Mouse (Mus musculus): ENCODE data around the gene Zfp455. TPM values are rescaled to one million over a fixed set of nuclear protein-coding genes. Genes with fewer than 3 reads are reported as not detected.

Zfp455 gene
- total RNA-seq (2023): 1.4 TPM

DNA sequence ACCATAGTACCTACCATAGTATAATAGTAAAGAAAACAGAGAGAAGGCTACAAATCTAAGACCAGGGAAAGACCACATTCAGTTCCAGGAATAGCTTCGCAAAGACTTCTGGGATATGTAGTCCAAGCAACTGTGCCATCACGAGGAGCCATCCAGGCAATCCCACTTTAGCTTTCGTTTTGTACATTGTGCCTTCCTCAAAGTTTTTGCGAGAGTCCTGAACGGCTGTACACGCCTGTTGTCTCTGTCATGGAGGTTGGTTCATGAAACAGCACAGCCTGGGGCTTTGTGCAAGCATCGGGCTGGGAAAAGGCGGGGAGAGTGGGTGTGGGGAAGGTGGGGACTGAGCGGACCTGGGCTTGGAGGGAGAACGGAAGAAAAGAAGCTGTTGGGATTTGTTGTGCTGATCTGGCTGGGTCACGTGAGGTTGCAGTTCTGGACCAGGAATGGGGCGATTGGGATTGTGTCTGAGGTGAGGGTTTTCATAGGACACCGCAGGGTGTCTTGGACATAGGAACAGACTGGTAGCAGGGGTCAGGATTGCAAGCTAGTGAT lies at the start of gene Zfp455:
Gene Zfp455 (plus strand): TSS at position 167 of the 555 bp plus-strand sequence.

DNA sequence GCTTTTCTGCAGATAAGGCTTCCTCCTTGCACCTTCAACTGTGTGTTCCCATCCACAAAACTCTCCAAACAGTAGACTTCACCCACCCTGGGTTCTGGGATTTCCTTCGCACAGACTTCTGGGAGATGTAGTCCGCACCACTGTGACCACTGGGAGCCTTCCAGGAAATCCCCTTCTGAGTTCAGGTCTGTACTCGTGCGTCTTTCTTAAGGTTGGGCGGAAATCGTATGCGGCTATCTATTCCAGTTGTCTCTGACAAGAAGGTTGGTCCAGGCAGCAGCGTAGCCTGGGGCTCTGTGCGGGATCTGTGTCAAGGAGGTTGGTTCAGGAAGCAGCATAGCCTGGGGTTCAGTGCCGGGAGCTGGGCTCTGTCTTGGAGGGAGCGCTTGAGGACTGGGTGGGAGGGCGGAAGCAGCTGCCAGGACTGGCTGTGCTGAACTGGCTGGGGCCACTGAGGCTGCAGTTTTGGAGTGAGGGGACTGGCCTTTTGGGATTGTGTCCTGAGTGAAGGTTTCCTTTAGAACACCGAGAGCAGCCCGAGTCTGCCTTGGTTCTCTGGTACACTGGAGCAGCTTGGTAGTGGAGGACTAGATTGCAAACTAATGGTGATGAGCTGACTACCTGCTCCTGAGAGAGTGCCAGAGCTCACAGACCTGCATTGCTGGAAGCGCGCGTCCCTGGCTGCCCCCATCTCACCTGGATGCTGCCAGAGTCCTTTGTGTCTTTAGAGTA lies 21.1 kb upstream of the Zfp455 start, which contains the start of gene Rsl1:
Gene Rsl1 (plus strand): TSS at position 192 of the 732 bp plus-strand sequence.

Other genes starting within 250 kb of the Zfp455 start
- 1.7 TPM for gene Zfp712, start 133.3 kb upstream of the Zfp455 start, total RNA-seq (2023)
- gene Zfp708, start 96.5 kb upstream of the Zfp455 start, total RNA-seq (2023): 0.70 TPM
- gene Gm28557, start 85.9 kb upstream of the Zfp455 start, total RNA-seq (2023): 2.4 TPM
- gene Rslcan18, start 78.2 kb upstream of the Zfp455 start, total RNA-seq (2023): not detected
- 2.0 TPM for gene Zfp759, start 72.8 kb upstream of the Zfp455 start, total RNA-seq (2023)
- 6.3 TPM for gene Rsl1, start 21.3 kb upstream of the Zfp455 start, total RNA-seq (2023)
- gene Zfp458, start 84.0 kb downstream of the Zfp455 start, total RNA-seq (2023): 2.3 TPM
- gene Zfp457, start 112.0 kb downstream of the Zfp455 start, total RNA-seq (2023): not detected
- 11.8 TPM for gene Zfp595, start 138.1 kb downstream of the Zfp455 start, total RNA-seq (2023)
- gene Gm28044, start 166.0 kb downstream of the Zfp455 start, total RNA-seq (2023): not detected
- 5.2 TPM for gene Zfp953, start 166.1 kb downstream of the Zfp455 start, total RNA-seq (2023)
- gene Gm28041, start 181.2 kb downstream of the Zfp455 start, total RNA-seq (2023): 3.9 TPM
- gene Zfp456, start 181.3 kb downstream of the Zfp455 start, total RNA-seq (2023): 3.7 TPM
- 9.7 TPM for gene Zfp429, start 205.3 kb downstream of the Zfp455 start, total RNA-seq (2023)
- gene Zfp459, start 226.9 kb downstream of the Zfp455 start, total RNA-seq (2023): 2.2 TPM

Data from CD4-positive naive resting alpha-beta T cell, adult 76 days (primary cell).